Mouse (Mus musculus): ENCODE data around the gene Card9.

The Card9 gene

DNA sequence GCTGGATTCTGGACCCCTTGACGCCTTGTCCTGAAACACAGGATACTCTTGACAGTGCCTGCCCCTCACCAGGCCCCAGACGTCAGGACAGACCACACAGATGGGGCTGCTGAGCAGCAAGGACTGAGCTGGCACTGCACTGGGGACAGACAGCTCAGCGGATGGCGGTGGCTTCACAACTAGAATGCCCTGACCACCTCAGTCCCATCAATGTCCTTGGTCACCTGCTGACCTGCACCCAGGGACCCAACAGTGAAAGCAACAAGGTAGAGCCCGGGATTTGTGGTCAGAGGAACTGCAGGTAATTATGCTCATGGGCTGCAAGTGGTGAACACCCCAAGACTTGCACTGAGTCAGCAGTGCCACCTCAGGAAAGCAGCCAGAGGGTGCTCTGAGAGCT is 2.3 kb upstream of the Card9 start:
- no peak for DNase-seq (ENCODE audit: low read depth, low spot score)

DNA sequence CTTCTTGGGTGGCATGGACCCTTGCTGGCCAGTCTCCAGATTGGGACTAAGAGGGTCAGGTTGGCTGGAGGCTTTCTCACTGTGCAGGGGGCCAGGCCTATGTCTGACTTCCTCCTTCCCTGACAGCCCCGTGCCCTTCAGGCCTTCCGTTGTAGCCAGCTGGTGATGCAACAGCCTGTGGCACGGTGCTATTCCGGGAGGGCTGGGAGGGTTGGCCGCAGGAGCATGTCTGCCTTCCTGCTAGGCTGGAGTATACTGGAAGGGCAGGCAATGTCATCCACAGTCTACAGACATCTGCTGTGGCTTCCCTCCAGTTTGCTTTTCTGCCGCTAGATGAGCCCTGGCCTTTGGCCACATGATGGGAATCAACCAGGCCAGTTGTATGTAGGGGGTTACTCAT is 735 bp downstream of the Card9 start:
- DNase-seq (ENCODE audit: low read depth, low spot score): peak; percentile 58

DNA sequence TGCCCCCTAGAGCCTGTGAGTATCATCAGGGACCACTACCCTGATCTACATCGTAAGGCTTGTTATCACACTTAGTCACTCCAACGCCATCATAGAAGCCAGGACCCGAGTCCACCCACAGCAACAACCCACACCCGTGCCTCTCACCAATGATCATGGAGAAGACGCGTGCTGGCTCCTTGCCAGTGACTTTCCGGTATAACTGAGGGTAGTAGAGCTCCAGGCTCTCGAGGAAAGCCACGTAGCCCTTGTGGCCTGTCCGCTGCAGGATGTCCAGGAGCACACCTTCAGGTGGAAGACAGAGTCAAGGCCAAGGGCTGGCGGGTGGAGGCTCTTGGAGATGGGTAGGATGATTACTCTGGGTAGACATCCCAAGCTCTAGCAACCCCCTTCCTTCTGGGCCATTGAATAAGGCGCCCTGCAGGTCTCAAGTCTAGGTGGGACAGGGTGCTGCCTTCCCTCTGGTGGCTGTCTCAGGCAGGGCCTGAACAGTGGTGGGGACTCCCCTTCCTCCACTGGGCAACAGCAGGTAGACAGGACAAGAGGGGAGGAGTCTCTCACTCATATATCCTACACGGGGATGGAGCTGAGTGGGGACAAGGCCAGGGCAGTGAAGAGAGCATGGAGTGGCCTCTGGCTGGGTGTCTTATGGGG is 1.9 kb downstream of the Card9 start:
- DNase-seq (ENCODE audit: low read depth, low spot score): no peak

DNA sequence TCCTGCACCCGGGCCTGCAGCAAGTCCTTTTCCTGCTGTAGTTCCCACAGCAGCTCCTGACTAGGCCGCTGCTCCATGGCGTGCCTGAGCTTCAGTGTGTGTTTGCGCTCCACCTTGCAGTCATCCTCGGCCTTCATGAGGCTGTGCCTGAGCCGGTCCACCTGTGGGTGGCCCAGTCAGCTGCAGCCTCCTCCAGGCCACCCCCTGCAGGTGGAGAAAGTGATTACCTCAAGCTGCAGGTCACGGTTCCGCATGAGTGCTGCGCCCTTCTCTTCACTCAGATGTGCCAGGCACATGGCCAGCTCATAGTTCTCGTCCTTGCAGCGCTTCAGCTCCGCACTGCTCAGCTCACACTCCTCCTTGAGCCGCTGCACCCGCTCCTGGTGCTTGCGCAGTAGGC is 3.2 kb downstream of the Card9 start:
- peak; percentile 56 for DNase-seq (ENCODE audit: low read depth, low spot score)

DNA sequence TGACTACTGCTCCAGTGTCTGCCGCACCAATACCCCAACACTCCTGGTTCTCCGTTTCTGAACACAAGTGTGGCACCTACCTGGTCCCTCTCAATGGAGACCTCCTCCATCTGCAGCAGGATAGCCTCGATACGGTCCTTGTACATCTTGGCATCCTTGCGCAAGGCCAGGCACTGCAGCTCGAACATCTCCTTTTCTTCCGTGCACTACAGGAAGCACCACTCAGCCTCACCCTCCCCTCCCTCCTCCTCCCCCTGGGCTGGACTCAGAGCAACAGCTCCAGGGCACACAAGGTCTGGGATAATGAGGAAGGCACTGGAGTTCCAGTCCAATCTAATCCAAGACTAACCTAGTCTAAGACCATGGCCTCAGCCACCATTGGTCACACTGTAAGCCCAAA is 4.0 kb downstream of the Card9 start:
- peak; percentile 7 for DNase-seq (ENCODE audit: low read depth, low spot score)

DNA sequence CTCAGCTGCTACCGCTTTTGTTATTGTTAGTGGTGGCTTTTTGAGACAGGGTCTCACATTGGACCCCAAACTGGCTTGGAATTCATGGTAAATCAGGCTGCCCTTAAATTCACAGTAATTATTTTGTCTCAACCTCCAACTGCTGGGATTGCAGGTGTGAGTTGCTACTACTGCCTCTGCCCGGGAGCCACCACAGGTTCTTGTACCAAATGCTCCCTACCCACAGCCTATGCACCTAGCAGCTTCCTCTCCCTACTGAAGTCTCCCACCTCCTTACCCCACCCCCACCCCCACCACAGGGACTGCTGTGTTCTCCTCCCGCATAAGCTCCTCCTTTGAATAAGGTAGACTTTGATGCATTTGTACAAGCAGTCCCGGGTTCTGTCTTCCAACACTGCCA is 4.5 kb downstream of the Card9 start:
- DNase-seq (ENCODE audit: low read depth, low spot score): no peak

DNA sequence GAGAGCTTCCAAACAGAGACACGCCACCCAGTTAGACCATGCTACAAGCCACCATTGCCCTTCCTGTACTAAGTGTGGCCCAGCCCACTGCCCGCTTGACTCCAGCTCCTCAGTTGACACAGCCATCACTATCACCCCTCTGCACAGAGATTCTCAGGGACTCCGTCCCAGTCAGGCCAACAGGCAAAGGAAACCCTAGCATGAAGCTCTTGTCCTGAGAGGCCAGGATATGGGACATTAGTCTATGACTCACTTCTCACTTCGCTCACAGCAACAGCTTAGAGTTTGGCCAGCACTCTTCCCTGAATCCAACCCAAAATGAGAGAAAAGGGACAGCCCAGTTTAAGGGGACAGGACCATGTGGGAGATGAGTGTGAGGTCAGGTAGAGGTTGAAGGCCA is 6.3 kb downstream of the Card9 start:
- DNase-seq (ENCODE audit: low read depth, low spot score): no peak

DNA sequence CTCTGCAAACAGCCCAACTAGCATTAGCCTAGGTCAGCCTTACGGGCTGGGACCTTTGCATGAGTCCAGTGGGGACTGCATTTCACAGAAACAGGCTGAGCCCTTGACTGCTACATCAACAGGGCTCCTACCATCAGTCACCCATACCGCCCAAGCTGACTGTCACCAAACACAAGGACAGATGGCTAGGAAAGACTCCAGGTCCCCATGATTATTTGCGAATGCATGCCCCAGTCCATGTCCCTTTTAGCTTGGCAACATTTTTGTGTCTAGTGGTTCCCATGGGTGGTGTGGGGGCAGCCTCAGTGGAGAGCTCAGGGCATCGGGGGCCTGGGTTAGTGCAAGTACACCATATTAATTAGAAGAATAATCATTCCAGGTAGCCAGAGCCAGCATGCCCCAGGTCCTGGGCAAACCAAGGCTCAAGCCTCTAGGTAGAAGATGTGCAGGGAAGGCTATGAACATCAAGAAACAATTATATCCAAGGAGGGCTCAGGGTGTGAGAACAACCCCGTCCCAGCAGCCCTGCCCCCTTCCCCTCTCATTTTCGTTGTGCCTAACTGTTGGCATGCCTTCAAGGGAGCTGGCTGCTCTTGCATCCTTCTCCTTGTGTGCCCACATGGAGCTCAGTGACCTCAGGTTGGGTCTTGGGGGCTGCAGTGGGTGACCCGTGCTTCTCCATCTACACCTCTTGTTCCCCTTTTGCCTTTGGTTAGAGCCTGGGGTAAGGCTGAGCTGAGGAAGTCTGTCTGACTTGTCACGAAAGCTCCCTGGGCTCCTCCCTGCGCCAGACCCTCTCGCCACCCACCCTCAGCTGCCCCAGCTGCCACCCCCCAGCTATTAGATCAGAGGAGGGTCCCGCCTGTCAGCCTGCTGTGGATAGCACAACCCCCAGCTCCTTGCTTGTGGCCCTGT is 7.4 kb downstream of the Card9 start:
- peak; percentile 68 for DNase-seq (ENCODE audit: low read depth, low spot score)

DNA sequence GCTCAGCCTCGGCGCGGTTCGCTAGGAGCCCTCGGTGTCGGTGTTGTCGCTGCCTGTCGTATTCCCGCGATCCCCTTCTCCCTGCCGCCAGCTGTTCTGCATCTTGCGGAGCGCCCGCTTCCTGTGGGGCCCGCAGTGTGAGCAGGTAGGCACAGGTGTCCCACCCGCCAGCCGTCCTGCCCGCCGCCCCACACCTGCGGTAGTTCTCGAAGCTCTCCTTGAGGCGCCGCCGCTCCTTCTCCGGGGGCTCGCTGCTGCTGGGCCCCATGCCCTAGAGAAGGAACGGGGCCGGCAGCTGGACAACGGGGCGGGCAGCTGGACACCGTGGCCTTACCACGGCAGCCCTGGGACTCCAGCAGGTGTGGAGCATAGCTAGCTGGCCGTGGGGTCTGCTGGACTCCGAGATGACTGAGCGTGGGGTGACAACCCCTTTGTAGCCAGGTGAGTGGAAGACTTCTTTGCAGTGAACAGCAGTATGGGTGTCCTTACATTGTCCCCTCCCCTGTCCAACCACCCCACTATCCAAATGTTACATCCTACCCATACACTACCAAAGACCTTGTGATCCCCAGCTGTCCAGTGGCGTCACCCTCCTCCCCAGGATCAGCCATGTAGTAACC is 8.3 kb downstream of the Card9 start:
- no peak for DNase-seq (ENCODE audit: low read depth, low spot score)

DNA sequence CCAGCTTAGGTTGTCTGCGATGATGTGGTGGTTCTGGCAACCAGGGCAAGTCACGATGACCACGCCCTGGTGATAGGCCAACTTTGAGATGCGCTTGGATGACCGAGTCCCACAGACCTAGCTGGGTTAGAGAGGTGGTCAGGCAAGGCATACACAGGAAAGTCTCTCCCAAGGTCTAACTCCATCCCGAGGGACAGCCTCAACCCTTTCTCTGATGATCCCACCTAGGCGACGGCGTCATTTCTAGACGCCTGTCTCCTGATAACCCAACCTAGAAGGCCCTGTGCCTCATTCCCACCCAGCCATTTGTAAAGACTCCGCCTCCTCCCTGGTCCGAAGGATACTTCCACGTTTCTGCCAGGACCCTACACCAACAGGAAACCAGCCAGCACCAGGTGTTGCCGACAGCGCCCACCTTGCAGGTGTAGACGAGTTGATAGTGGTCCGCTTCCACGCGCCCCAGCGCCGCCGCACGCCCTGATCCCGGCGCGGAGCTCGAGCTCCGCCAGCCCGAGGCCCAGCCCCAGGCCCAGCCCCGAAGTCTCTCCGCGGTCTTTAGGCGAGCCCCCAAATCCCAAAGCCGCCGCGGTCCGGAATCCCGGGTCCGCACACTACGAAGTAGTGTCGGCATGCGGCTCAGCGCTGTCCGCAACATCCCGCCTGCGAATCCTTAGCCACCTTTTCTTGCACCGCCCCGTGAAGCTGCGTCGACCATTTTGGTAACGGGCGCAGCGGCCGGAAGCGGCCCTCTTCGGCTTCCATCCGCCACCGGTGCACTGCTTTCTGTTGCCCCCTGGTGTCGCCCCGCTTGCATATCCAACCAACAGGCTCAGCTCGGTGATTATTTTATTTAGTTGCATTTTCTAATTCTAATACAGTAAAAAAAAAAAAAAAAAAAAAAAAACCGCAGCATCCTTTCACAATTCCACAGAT is 9.1 kb downstream of the Card9 start, which contains the start of gene Dnlz:
Gene Dnlz, minus strand, starts transcription at position 753 of the 933 bp plus-strand sequence.
- DNase-seq (ENCODE audit: low read depth, low spot score): peak; percentile 98

DNA sequence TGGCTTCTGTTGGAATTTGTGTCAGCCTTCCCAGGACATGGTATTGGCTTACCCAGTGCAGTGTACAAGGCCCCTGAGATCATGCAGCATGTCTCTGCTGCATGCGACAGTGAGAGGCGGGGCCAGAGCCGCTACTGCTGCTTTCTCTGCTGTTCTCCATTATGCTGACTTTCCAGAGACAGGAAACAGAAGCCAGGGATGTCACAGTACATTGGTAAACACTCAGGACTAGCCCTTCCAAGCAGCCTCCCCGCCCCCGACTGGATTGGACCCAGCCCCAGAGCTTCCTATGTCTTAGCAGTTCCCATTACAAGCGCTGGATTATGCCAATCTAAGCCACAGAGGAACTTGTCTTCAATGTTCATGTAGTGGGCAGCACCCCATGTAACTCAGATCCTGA is 12.5 kb downstream of the Card9 start:
- DNase-seq (ENCODE audit: low read depth, low spot score): peak; percentile 43

DNA sequence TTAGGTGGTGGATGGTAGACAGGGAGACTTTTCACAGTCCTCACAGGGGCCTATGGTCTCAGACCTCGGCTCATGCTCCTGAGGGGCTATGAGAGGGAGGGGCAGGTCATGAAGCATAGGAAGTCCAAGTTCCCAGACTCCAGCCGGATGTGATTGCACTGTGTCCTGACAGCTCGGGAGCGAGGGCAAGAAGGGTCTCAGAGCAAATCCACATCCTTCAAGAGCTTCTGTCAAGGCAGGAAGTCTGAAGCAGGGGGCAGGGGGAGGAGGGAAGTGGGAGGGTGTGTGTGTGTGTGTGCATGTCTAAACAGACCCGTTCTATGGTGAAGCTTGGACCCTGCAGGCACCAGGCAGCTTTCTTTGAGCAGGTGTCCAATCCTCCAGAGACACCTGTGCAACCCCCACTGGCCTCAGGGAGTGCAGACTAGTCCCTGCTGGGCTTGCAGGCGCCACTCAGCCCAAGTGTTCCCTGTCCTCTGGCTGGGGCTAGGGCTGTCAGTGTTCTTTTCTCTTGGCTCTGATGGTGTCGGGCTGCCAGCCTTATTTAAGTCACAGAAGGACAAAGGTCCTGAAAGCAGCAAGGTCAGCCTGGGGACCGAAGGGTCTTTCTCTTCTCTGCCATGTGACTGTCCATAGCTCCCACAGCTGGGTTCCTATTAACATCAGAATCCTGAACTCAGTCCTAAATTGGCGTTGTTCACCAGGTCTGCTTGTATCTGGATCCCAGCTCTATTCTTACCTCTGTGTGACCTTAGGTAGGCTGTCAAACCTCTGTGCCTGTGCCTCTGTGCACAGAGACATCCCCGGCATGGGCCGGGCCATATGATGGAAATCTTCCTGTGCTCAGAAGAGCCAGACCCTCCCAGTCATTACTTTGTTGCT is 17.9 kb downstream of the Card9 start:
- no peak for DNase-seq (ENCODE audit: low read depth, low spot score)

DNA sequence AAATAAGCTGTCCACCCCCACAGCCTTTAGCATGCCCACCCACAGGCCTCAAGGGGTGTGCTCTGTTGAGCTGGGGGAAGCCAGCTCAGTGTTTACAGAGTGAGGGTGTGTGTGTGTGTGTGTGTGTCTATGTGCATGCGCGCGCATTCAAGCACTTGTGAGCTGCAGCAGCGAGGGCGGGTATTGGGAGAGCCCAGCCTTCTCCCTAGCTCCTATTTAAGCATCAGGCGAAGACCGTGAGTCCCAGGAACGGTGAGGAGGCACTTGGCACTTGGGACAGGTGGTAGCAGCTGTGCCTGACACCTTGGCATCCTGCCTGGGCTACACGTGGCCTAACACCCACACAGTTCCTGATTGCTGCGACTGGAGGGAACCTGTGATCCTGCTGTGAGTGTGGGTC is 18.7 kb downstream of the Card9 start:
- peak; percentile 96 for DNase-seq (ENCODE audit: low read depth, low spot score)

DNA sequence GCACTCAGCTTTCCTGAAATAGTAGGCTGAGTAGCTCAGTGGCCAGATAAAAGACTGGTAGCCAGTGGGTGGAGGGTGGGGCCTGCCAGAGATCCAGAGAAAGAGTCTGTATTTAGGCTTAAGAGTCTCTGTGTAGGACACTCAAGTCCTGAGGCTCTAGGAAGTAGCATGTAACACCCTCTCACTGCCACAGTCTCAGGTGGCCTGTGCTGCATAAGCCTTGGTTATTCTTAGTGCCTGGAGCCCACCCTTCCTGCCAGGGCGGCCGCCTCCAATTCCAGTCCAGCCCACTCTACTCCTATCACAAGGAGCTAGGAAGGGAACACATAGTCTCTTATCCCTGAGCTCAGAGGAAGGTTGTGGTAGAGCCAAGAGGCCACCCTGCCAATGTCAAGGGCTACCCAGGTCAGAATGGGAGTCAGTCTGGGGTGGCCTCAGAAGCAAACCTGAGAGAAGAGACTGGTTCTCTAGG is 19.2 kb downstream of the Card9 start:
- peak; percentile 68 for DNase-seq (ENCODE audit: low read depth, low spot score)

DNA sequence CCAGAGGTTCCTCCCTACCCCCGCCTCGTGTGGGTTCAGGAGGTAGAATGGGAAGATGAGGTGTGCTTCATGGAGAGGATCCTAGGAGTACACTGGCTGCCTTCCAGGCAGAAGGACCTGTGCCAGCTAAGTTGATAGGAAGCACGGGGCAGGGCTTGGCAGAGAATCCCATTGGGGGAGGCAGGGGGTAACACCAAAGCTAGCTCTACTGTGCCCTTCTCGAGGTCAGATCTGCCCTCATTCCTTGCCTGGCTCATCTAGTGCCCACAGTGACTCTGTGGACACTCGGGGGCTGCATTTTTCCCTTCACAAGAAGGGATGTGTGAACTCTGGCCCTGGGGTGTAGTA is 21.5 kb downstream of the Card9 start:
- peak; percentile 59 for DNase-seq (ENCODE audit: low read depth, low spot score)

DNA sequence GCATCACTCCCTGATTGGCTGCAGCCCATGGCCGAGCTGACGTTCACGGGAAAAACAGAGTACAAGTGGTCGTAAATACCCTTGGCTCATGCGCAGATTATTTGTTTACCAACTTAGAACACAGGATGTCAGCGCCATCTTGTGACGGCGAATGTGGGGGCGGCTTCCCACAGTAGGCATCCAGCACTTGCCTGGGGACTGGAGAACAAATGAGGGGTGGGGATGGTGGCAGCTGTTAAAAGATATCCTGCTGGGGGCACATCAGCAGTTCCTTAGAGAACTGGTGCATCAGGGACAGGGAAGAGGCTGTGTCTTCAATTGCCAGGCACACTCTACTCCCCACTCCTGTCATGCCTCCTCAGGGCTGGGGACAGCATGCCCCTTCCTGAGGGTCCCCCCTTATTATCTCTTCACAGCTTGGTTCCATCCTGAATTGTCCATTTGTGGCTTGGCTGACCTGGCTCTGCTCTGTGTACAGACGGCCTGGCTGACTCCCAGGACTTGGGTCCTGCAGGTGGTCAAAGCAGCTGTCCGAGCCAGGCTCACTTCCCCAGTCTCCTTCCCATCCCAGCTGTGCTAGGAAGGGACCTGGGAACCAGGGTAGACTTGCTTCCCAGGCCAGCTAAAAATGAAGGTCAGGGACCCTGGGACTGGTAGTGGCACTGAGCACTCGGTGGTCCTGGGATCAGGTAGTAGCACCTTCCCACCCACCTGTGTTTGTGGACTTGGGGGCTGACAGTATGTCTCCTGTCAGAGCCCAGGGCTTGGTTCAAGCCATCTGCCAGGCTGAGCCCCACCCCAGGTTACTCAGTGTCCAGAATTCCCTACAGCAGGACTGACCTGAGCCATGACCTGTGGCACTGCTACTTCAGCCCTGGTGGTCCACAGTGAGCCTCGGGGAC is 22.2 kb downstream of the Card9 start:
- DNase-seq (ENCODE audit: low read depth, low spot score): peak; percentile 79

DNA sequence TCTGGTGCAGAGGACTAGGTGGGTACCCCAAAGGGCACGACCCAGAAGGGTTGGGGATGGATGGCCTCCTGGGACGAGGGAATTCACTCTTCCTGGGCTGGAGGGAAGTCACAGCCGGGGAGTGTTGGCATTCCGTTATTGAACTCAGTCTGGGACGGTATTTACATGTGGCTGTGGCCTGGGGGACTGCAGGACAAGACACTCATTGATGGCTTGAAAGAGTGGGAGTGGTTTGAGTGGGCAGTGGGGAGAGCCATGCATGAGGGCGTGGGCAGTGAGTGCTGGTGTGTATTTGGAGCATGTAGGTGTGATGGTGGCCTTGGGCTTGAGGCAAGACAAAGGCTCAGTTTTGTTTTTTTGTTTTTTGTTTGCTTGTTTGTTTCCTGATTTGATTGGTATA is 30.0 kb downstream of the Card9 start:
- peak; percentile 68 for DNase-seq (ENCODE audit: low read depth, low spot score)

DNA sequence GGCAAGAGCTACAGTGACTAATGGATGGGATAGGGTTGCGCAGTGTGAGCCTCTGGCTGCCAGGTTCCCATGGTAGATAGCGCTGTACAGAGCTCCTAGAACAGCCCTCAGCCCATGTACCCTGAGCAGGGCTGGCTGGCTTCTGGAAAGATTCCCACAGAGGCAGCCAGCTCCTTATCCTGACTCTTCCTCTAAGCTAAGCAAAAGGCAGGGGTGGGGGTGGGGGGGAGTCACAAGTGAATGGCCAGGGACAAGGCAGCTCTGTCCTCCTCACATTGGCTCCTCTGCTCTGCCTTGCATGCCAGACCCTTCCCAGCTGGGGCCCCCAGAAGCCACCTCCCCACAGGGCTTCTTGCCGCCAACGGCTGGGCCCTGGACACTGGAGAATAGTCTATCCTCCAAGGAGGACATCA is 30.7 kb downstream of the Card9 start:
- peak; percentile 61 for DNase-seq (ENCODE audit: low read depth, low spot score)

DNA sequence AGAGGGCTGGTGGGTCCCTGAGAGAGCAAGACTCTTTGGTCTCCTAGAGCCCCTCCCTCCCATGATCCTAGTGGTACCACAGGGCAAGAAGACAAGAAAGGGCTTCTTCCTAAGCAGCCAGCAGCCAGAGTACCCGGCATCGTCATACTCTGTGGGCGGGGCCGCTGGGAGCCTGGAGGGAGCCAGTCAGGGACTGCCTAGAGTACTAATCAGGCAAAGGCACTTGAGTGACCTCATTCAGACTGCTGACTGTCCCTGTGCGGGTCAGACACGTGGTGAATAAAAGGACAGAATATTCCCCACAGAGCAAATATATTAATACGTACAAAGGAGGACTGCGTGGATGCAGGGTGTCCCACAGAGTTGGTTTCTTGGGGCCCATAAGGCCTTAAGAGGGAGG is 31.3 kb downstream of the Card9 start:
- peak; percentile 88 for DNase-seq (ENCODE audit: low read depth, low spot score)
